Mouse (Mus musculus) kidney, embryonic 15.5 days (tissue): ENCODE measurements around the gene Fhl4. TPM values are rescaled to one million over a fixed set of nuclear protein-coding genes. Genes with fewer than 3 reads are reported as not detected.

ENCODE experiments used
- ATAC-seq: fragments of 200-750 bp; cut with Nextera tagmentation; replicated peaks from 2 replicates; pipeline ENCODE4 v1.8.0; 2017; ENCODE audit warnings: moderate TSS enrichment; ENCODE audit not compliant: low FRiP score
- H3K27ac ChIP-seq: fragments of 300-500 bp; sonication (generic); 2 replicates; pipeline ENCODE4 v1.5.1; 2015; ENCODE audit warnings: mild to moderate bottlenecking, inconsistent platforms
- H3K27me3 ChIP-seq: fragments of 300-500 bp; sonication (generic); 2 replicates; pipeline ENCODE4 v1.6.1; 2015; ENCODE audit warnings: inconsistent platforms
- H3K36me3 ChIP-seq: fragments of 300-500 bp; sonication (generic); 2 replicates; pipeline ENCODE4 v1.6.1; 2015; ENCODE audit warnings: inconsistent platforms
- H3K4me1 ChIP-seq: fragments of 300-500 bp; sonication (generic); 2 replicates; pipeline ENCODE4 v1.6.1; 2015; ENCODE audit warnings: inconsistent platforms
- H3K4me2 ChIP-seq: fragments of 300-500 bp; sonication (generic); 2 replicates; pipeline ENCODE4 v1.6.1; 2015; ENCODE audit warnings: moderate library complexity, mild to moderate bottlenecking, inconsistent platforms
- H3K4me3 ChIP-seq: fragments of 300-500 bp; sonication (generic); replicated peaks from 2 replicates; pipeline ENCODE4 v1.5.1; 2015; ENCODE audit warnings: mild to moderate bottlenecking, inconsistent platforms
- H3K9ac ChIP-seq: fragments of 300-500 bp; sonication (generic); 2 replicates; pipeline ENCODE4 v1.6.1; 2015; ENCODE audit warnings: mild to moderate bottlenecking, inconsistent platforms
- H3K9me3 ChIP-seq: fragments of 300-500 bp; sonication (generic); replicated peaks from 2 replicates; pipeline ENCODE4 v1.6.1; 2016; ENCODE audit warnings: inconsistent platforms
- WGBS: fragments of 180-500 bp; shearing (Covaris S2); methylation state at CpG from one replicate; pipeline ENCODE4 v1.1.7; 2015; ENCODE audit warnings: mixed read lengths; 5-methylcytosine and 5-hydroxymethylcytosine counted together
- polyA plus RNA-seq: library from polyadenylated mRNA; unstranded; fragments of >200 nt; fragmentation: Nextera tagmentation; extraction: Ambion mirVana; gene quantifications from 2 replicates; pipeline ENCODE4 v1.2.1, GENCODE M21; 2015

Fhl4 gene
- 0.68 and 0.99 TPM in 2 replicates for polyA plus RNA-seq

DNA sequence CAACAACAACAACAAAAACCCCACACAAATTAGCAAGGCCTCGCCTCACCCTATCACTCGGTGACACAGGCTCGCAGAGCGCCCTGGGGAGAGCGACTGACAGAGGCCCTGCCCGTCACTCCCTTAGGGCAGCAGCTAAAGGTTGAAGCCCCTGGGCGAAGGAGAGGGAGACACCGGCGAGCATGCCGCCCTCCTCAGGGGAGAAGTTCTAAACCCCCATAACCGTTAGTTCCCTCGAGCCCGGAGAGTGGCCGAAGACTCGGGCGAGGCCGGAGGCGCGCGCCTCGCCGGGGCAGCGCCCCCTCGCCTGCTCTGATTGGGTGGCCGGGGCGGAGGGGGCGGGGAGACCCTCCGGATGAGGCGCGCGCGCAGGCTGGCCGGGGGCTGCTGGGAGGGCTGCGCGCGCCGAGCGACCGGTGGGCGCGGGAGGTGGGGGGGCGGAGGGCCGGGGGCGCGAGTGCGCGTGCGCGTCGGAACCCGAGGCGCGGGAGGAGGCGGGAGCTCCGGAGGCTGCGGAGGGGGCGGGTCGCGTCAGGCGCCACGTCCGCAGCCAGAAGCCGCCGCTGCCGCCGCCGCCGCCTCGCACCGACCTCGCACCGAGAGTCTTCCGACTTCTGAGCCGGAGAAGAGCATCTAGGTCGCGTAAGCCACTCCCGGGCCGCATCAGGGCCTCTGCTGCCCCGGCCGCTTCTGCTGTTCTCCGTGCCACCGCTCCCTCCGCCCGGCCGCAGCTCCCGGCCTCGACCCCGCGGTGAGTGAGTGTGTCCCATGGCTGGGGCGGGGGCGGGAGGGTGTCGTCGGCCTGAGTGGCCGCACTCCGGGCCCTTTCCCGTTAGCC lies at the start of gene Fhl4, which contains the start of gene Tmem263:
TSS of gene Fhl4 (minus strand) at position 249 of the 838 bp plus-strand sequence.
TSS of gene Tmem263 (plus strand) at position 381 of the 838 bp plus-strand sequence.
- no peaks in the 10 kb centered on the region for H3K27me3 ChIP-seq
- H3K4me2 ChIP-seq, result peak within 1 kb of the TSS; percentile 88
- peak within 1 kb of the TSS; percentile 98 for H3K9ac ChIP-seq
- peaks cover 18% of the 10 kb centered on the region for H3K4me1 ChIP-seq
- no peaks in the 10 kb centered on the region for H3K36me3 ChIP-seq
- ATAC-seq, result peak; percentile 97
- no peaks in the 10 kb centered on the region for H3K9me3 ChIP-seq
- H3K4me3 ChIP-seq, result peak within 1 kb of the TSS; percentile 96
- H3K27ac ChIP-seq, result peak within 1 kb of the TSS; percentile 90
- WGBS, result under 1% methylated on average over 85 of the region's 96 CpGs

- WGBS, result 88% methylated on average over 5 of the region's 5 CpGs
These were observed 46.9 kb upstream of the Fhl4 start for GRCm38 (mm10) chr10:85149226-85149625.

DNA sequence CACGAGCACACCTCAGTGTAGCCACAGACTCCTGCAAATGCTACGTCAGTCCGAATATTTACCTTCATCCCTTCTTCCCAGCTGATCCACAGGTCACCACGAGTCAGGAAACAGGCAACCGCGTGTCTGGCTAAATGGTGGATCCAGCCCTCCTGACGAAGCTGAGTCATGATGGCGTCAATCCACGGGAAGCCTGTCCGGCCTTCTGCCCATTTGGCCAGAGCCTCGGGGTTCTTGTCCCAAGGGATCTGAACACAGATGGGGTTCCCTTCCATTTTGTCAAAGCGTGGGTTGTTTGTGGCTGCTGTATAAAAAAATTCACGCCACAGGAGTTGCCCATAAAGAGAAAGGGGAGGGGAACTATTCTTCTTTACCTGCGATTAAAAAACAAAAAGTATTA lies 44.0 kb upstream of the Fhl4 start:
- no peaks in the 10 kb centered on the region for H3K9me3 ChIP-seq
- H3K36me3 ChIP-seq, result peaks cover 59% of the 10 kb centered on the region
- no peak overlapping the region for H3K9ac ChIP-seq
- no peaks in the 10 kb centered on the region for H3K4me1 ChIP-seq
- ATAC-seq, result no peak
- H3K27ac ChIP-seq, result no peak overlapping the region
- WGBS, result 80% methylated on average over 14 of the region's 14 CpGs
- no peaks in the 10 kb centered on the region for H3K27me3 ChIP-seq
- no peak overlapping the region for H3K4me3 ChIP-seq
- no peak overlapping the region for H3K4me2 ChIP-seq

More at GRCm38 (mm10) chr10:85149226-85149625, 46.9 kb upstream of the Fhl4 start:
- no peak for ATAC-seq
- H3K4me3 ChIP-seq, result no peak overlapping the region
- H3K9me3 ChIP-seq, result no peaks in the 10 kb centered on the region
- no peak overlapping the region for H3K27ac ChIP-seq
- H3K4me1 ChIP-seq, result no peaks in the 10 kb centered on the region
- peaks cover 40% of the 10 kb centered on the region for H3K36me3 ChIP-seq
- no peak overlapping the region for H3K4me2 ChIP-seq
- no peaks in the 10 kb centered on the region for H3K27me3 ChIP-seq
- no peak overlapping the region for H3K9ac ChIP-seq

DNA sequence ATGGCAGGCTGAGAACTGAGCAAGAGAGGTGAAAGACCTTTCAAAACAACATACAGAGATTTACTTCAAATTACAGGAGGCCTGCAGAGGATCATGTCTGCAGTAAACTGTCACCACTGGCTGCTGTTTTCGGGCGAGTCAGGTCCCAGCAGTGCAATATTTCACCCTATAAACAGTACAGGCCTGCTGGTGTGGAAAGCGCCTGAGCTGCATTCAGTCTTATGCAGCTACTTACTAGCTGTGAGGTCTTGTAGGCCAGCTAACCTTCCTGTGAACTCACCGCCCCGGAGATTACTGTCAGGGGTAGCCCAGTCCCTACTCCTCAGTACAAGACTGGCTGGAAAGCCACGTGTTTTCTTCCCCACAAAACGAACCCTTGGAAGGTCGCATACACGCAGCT lies 39.2 kb upstream of the Fhl4 start:
- Histone ChIP-seq H3K4me2 (no peak overlapping the region), H3K27ac (no peak overlapping the region), H3K9me3 (no peaks in the 10 kb centered on the region), H3K9ac (no peak overlapping the region), H3K4me1 (no peaks in the 10 kb centered on the region), H3K4me3 (no peak overlapping the region), H3K27me3 (no peaks in the 10 kb centered on the region), H3K36me3 (peaks cover 46% of the 10 kb centered on the region)
- ATAC-seq, result no peak
- 48% methylated on average over 9 of the region's 9 CpGs for WGBS

GRCm38 (mm10) chr10:85136573-85136972 lies 34.3 kb upstream of the Fhl4 start:
- no peak overlapping the region for H3K4me2 ChIP-seq
- H3K9me3 ChIP-seq, result no peaks in the 10 kb centered on the region
- peaks cover 38% of the 10 kb centered on the region for H3K36me3 ChIP-seq
- no peak for ATAC-seq
- no peaks in the 10 kb centered on the region for H3K27me3 ChIP-seq
- no peaks in the 10 kb centered on the region for H3K4me1 ChIP-seq
- H3K4me3 ChIP-seq, result no peak overlapping the region
- no peak overlapping the region for H3K9ac ChIP-seq
- 84% methylated on average over 6 of the region's 6 CpGs for WGBS
- no peak overlapping the region for H3K27ac ChIP-seq

DNA sequence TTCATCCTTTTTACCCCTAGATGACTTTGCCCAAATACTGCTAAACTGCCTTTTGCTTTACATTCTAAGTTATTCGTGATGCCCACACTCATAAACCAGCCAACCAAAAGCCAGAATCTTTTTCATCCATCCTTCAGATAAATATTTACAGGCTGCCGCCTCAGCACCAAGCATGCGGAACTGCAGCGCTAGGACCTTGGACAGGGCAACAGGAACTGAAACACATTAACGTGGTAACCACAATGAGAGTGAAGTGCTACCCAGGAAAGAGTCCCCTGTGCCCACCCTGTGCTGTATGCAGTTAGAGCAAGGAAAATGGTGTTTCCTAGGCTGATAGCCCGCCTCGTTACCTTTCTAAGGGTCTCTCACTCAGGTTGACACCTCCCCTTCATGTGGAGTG lies 26.2 kb upstream of the Fhl4 start:
- Histone ChIP-seq H3K27me3 (no peaks in the 10 kb centered on the region), H3K4me1 (peaks cover 17% of the 10 kb centered on the region), H3K9ac (no peak overlapping the region), H3K9me3 (no peaks in the 10 kb centered on the region), H3K27ac (peak overlapping the region; percentile 71), H3K4me2 (peak overlapping the region; percentile 79), H3K4me3 (peak overlapping the region; percentile 64), H3K36me3 (peaks cover 21% of the 10 kb centered on the region)
- 17% methylated on average over 7 of the region's 7 CpGs for whole genome bisulfite sequencing
- peak; percentile 61 for ATAC-seq

GRCm38 (mm10) chr10:85127395-85128287 lies 25.3 kb upstream of the Fhl4 start, which contains the start of gene Mterf2:
Mterf2 (minus strand) TSS chr10:85128027.
- peak within 1 kb of the TSS; percentile 60 for H3K9ac ChIP-seq
- peak within 1 kb of the TSS; percentile 71 for H3K27ac ChIP-seq
- H3K4me2 ChIP-seq, result peak within 1 kb of the TSS; percentile 79
- no peaks in the 10 kb centered on the region for H3K27me3 ChIP-seq
- H3K36me3 ChIP-seq, result peaks cover 22% of the 10 kb centered on the region
- H3K9me3 ChIP-seq, result no peaks in the 10 kb centered on the region
- ATAC-seq, result peak; percentile 100
- H3K4me3 ChIP-seq, result peak within 1 kb of the TSS; percentile 64
- peaks cover 17% of the 10 kb centered on the region for H3K4me1 ChIP-seq
- WGBS, result 7% methylated on average over 20 of the region's 20 CpGs

DNA sequence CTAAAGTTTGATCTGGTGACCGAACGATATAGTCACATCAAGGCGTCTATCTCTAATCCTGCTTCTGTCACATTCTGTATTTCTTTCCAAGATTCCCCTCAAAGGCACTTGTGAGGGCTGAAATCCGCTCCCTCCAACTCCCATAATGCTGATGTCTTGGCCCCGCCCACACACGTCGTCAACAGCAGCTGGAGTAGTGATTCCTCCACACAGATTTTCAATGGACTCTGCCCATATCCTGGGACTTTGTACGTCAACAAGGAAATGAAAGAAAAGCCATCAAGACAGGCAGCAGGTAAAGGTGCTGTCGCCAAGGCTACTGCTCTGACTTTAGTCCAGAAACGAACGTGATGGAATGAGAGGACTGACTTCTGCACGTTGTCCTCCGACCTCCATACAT lies 22.9 kb upstream of the Fhl4 start:
- Histone ChIP-seq H3K36me3 (peaks cover 40% of the 10 kb centered on the region), H3K9ac (no peak overlapping the region), H3K27ac (no peak overlapping the region), H3K4me1 (peaks cover 17% of the 10 kb centered on the region), H3K9me3 (no peaks in the 10 kb centered on the region), H3K27me3 (no peaks in the 10 kb centered on the region), H3K4me3 (no peak overlapping the region), H3K4me2 (no peak overlapping the region)
- 86% methylated on average over 13 of the region's 13 CpGs for WGBS
- ATAC-seq, result no peak

DNA sequence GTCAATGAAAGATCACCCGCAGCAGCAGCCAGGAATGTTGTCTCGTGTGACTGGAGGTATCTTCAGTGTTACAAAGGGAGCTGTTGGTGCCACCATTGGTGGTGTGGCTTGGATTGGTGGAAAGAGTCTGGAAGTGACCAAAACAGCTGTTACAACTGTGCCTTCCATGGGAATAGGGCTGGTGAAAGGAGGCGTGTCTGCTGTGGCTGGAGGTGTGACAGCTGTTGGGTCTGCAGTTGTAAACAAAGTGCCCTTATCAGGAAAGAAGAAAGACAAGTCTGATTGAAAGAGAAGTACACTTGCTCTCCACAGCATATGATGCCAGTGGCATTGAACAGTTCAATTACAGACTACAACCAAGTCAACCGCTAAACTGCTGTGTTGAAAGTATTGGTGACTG lies 12.1 kb upstream of the Fhl4 start:
- Histone ChIP-seq H3K4me2 (no peak overlapping the region), H3K9ac (no peak overlapping the region), H3K36me3 (peaks cover 57% of the 10 kb centered on the region), H3K4me1 (no peaks in the 10 kb centered on the region), H3K4me3 (no peak overlapping the region), H3K27me3 (no peaks in the 10 kb centered on the region), H3K9me3 (no peaks in the 10 kb centered on the region), H3K27ac (no peak overlapping the region)
- WGBS, result 83% methylated on average over 4 of the region's 4 CpGs
- no peak for ATAC-seq

- Histone ChIP-seq H3K4me2 (peak overlapping the region; percentile 88), H3K4me1 (peaks cover 18% of the 10 kb centered on the region), H3K27me3 (no peaks in the 10 kb centered on the region), H3K27ac (peak overlapping the region; percentile 90), H3K36me3 (no peaks in the 10 kb centered on the region), H3K9me3 (no peaks in the 10 kb centered on the region), H3K9ac (peak overlapping the region; percentile 98), H3K4me3 (peak overlapping the region; percentile 96)
- peak; percentile 64; the same call in 1 of the 2 replicates for ATAC-seq
- under 1% methylated on average over 34 of the region's 34 CpGs for WGBS
These were observed 990 bp upstream of the Fhl4 start for GRCm38 (mm10) chr10:85103085-85103885.

DNA sequence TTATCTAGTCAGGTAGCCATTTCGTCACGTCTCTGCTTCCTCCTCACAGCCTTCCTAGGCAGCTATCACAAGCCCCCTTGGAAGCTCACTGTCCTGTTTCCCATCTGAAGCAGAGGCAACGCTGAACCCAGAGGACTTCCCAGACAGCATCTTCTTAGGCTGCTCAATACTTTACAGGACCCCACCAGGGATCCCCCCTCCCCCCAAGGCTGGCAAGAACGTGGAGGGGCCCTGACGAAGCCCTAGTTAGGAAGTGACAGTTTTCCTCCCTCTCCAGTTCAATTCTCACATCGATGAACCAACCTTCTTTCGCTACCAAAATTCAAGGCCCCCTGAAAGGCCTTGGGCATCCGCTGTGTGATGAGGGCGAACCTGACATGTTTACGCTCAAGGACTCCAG lies 454 bp downstream of the Fhl4 start:
- 2% methylated on average over 10 of the region's 10 CpGs for WGBS
- Histone ChIP-seq H3K4me1 (peaks cover 18% of the 10 kb centered on the region), H3K4me3 (peak overlapping the region; percentile 96), H3K36me3 (no peaks in the 10 kb centered on the region), H3K9me3 (no peaks in the 10 kb centered on the region), H3K9ac (peak overlapping the region; percentile 98), H3K4me2 (peak overlapping the region; percentile 88), H3K27me3 (no peaks in the 10 kb centered on the region), H3K27ac (peak overlapping the region; percentile 82)
- ATAC-seq, result peak; percentile 38
